Mouse (Mus musculus) ovary, adult 18-20 months (tissue): Measurements from ENCODE around the gene Map2k4.

Experiments used
- DNase-seq: peaks from one replicate; pipeline ENCODE4 v3.0.0; 2022; ENCODE audit warnings: low spot score, mixed read lengths

The Map2k4 gene

DNA sequence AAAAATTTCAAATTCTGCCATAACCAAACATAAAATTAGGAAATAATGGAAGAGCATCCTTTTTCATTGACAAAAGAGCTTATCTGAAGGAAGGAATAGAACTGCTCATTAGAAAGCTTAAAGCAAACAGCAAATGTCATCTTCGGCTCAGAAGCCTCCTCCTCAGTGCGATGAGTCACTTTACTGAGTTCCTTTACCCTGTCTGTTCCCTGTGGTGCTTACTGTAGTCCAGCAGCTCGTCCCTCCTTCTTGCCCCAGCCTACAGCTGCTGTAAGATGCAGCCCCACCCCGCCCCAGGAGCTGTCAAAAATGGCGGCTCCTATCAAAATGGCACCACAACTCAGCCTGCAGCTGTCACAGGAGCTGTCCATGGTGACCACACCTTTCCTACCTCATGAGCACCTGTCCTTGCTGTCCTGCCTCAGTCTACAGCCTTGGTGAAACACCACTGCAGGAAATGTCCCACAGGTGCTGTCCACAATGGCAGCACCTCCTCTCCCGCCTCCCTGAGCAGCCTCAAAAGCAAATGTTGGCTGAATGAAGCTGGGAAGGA is 75.3 kb downstream of the Map2k4 start:
- no peak for DNase-seq

- DNase-seq: no peak
These were observed 81.3 kb downstream of the Map2k4 start for GRCm38 (mm10) chr11:65706784-65707183.

DNA sequence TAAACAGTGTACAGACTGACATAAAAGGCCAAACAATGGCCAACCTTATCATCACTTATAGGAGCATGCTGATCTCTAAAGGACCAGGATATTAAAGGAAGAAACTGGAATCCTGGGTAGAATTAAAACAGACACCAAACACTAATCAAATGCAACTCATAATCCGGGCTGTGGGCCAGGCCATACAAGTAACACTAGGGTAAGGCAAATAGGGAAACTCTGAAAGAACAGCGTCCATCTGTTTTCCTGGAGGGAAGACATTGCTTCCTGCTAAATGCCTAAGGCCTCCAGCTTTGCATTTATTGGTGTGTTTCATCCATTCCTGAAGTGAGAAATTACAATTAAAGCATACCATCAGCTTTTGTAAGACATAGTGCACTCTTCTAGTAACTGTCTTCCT is 81.9 kb downstream of the Map2k4 start:
- no peak for DNase-seq

DNA sequence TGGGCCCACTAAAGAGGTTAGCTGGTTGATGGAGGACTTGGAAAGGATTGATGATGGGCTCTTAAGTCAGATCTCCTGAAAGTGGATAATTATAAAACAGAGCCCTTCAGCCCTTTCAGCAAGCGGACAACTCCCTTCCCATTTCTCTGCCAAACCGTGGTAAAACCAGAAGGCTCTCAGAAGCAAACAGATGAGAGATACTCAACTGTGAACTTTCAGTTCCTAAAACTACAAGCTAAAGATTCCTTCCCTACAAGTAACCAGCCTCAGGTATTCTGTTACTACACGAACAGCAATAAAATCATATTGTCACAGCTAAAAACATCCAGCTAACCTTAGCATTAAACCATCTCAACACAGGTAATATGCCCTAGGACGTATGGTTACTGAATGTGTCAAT is 83.2 kb downstream of the Map2k4 start:
- no peak for DNase-seq

GRCm38 (mm10) chr11:65678824-65679402 is 109.2 kb downstream of the Map2k4 start:
- no peak for DNase-seq

GRCm38 (mm10) chr11:65667348-65667969 is 120.6 kb downstream of the Map2k4 start:
- no peak for DNase-seq

DNA sequence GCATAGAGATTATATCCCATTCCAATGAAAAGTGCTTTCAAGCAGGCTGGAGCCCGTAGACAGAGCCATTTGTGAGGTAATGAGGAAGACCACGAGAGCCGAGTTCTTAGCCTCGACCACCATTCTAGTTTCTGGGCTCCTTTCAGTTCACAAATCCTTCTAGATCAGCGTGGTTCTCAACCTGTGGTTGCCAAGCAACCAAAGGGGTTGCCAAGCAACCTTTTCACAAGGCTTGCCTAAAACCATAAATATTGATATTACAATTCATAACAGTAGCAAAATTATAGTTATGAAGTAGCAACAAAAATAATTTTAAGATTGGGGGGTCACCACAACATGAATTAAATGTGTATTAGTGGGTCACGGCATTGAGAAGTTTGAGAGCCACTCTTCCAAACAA is 123.2 kb downstream of the Map2k4 start:
- DNase-seq: no peak

- no peak for DNase-seq
These were observed 126.1 kb downstream of the Map2k4 start for GRCm38 (mm10) chr11:65661790-65662522.

GRCm38 (mm10) chr11:65653932-65654331 is 134.2 kb downstream of the Map2k4 start:
- DNase-seq: no peak

DNA sequence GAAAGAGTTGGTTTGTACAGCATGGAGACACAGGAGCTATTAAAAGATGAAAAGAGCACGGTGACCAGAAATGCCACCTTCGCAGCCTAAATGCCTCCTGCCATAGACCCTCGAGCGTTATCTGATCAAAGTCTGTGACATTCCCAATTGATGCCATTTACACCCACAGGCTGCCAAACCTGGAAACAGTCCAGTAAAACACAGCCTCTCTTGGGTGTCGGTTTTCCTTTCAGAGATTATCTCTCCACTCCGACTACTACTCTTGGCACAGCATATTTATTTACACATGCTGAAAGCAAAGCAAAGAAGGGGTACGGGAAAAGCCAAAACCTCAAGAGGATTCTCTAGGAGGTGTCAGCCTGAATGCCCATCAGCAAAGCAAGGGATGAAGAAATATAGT is 136.7 kb downstream of the Map2k4 start:
- DNase-seq: no peak

DNA sequence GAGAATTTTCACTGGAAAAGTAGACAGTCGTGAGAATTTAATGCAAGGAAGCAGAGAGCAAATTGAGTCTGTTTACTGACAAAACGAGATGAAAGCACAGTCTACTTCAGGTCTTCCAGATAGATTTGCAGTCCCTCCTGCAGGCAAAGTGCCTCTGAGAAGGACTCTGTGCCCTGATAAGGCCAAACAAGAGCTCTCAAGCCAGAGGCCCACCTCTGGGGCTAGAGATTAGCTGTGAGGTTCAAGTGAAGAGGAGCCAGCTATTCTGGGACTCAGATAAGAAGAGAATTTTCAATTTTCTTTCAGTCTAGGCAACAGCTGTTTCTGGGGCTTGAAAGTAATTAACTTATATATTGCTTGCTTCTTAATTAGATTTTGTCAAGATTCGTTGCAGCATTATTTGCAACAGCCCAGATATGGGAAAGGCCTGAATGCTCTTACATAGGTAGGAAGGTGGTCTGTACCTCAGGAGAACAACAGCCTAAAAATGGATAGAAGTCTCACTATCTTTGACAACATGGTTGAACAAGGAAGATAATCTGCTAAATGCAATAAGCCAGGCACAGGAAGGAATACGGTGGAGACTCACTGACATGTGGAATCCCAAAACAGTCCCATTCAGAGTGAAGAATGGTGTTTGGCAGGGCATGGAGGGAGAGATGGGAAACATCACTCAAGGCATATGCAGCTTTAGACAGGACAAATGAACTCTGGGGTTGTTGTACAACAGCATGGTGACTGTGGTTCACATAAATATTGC is 138.0 kb downstream of the Map2k4 start:
- no peak for DNase-seq

DNA sequence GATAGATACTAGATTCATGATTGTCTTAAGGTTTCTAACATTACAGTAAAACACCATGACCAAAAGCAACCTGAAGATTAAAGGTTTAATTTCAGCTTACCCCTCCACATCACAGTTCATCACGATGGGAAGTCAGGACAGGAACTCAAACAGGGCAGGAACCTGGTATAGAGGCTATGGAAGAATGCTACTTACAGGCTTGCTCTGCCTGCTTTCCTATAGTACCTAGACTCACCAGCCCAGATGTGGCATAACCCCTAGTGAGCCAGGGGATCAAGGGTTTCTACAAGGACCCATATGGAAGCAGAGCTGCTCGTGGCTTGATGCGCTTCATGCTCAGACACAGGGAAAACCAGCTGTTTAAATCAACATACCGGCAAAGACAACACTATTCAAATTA is 138.6 kb downstream of the Map2k4 start:
- no peak for DNase-seq

GRCm38 (mm10) chr11:65646314-65646713 is 141.8 kb downstream of the Map2k4 start:
- DNase-seq: no peak

DNA sequence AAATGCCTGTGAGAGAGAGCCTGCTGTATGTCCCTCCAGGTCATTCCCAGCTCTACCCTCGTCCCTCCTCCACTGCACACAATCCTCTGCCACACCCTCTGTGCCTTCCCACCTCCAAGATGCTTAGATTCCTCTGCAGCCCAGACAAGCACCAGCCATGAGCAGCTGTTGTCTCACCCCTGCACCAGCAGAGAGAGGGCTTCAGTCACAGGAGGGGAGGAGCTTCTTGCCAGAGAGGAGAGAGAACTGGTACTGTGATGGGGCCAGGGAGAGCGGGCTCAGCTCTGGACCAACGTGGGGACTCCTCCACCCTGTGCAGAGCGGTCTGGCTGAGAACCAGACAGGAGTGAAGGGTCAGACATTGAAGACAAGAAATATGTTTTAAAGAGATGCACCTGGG is 143.6 kb downstream of the Map2k4 start:
- DNase-seq: no peak

- DNase-seq: no peak
These were observed 147.8 kb downstream of the Map2k4 start for GRCm38 (mm10) chr11:65640261-65640660.
